Mouse (Mus musculus) kidney, embryonic 14.5 days (tissue): ENCODE measurements around the gene 9130008F23Rik. TPM values are rescaled to one million over a fixed set of nuclear protein-coding genes. Genes with fewer than 3 reads are reported as not detected.
A peak's percentile ranks its signal among the peaks of the same experiment; 100 is the strongest.

Experiments used
- ATAC-seq: fragments of 200-750 bp; cut with Nextera tagmentation; 2 replicates; pipeline ENCODE4 v1.8.0; 2017; ENCODE audit warnings: moderate number of reproducible peaks, mild to moderate bottlenecking, moderate TSS enrichment, moderate library complexity; ENCODE audit not compliant: low FRiP score, low TSS enrichment
- H3K27ac ChIP-seq: fragments of 300-500 bp; sonication (generic); 2 replicates; pipeline ENCODE4 v1.5.1; 2014; ENCODE audit warnings: low read depth, mild to moderate bottlenecking, low read length, moderate library complexity, mixed read lengths
- H3K27me3 ChIP-seq: fragments of 300-500 bp; sonication (generic); 2 replicates; pipeline ENCODE4 v1.6.1; 2014; ENCODE audit warnings: mild to moderate bottlenecking, low read length; ENCODE audit not compliant: control insufficient read depth, insufficient read depth
- H3K36me3 ChIP-seq: fragments of 300-500 bp; sonication (generic); 2 replicates; pipeline ENCODE4 v1.6.1; 2014; ENCODE audit warnings: low read length, mixed read lengths; ENCODE audit not compliant: control insufficient read depth, insufficient read depth
- H3K4me1 ChIP-seq: fragments of 300-500 bp; sonication (generic); 2 replicates; pipeline ENCODE4 v1.6.1; 2014; ENCODE audit warnings: low read length, mixed read lengths; ENCODE audit not compliant: control insufficient read depth, insufficient read depth
- H3K4me2 ChIP-seq: fragments of 300-500 bp; sonication (generic); replicated peaks from 2 replicates; pipeline ENCODE4 v1.6.1; 2014; ENCODE audit warnings: low read depth, mild to moderate bottlenecking, low read length
- H3K4me3 ChIP-seq: fragments of 300-500 bp; sonication (generic); 2 replicates; pipeline ENCODE4 v1.5.1; 2014; ENCODE audit warnings: mild to moderate bottlenecking, low read length
- H3K9ac ChIP-seq: fragments of 300-500 bp; sonication (generic); 2 replicates; pipeline ENCODE4 v1.6.1; 2014; ENCODE audit warnings: low read depth, mild to moderate bottlenecking, low read length, moderate library complexity
- H3K9me3 ChIP-seq: fragments of 300-500 bp; sonication (generic); 2 replicates; pipeline ENCODE4 v1.6.1; 2016; ENCODE audit warnings: low read length; ENCODE audit not compliant: control insufficient read depth
- WGBS: fragments of 180-500 bp; shearing (Covaris S2); extraction: QIAGEN DNeasy Blood & Tissue Kit; methylation state at CpG from one replicate; pipeline ENCODE4 v1.1.7; 2014; 5-methylcytosine and 5-hydroxymethylcytosine counted together
- polyA plus RNA-seq: library from polyadenylated mRNA; unstranded; fragments of >200 nt; fragmentation: Nextera tagmentation; extraction: Ambion mirVana; gene quantifications from 2 replicates; pipeline ENCODE4 v1.2.1, GENCODE M21; 2014

9130008F23Rik gene
- 1.4 and 1.8 TPM in 2 replicates for polyA plus RNA-seq

DNA sequence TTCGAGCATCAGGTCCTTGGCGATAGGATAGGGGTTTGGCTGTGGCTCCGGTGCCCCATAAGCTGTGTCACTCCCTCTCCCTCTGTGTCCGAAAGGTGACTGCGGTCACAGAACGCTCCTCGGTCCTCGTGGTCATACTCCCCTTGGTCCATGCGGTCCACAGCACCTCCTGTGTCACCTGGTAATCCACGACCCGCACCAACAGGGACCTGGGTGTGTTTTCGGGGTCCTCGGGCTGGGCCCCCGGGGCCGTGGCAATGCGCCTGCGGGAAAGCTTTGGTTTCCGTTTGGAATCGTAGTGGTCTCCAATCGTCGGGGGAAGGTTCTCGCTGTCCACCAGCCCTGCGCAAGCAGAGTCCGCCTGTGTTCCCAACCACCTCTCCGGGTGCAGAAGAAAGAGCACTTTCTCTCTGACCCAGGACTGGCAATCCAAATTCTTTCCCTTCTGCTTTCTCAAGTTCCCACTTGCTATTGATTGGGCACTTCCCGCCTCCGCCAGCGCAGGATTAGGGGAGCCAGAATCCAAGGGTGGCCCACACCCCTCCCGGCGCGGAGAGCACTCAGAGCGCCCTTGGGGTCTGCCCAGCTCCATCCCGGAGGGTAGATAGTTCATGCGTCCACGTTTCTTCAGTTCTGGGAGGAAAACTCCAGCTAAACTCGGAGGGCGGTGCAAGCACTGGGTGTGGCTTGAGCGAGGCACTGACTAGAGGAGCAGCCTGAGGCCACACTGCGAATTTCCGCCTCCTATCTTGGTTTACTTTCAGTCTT, at the start of gene 9130008F23Rik:
Gene 9130008F23Rik, minus strand, starts transcription at position 636 of the 768 bp plus-strand sequence.
- ATAC-seq, result peak; percentile 91
- no peak within 1 kb of the TSS for H3K27ac ChIP-seq
- H3K4me3 ChIP-seq, result peak within 1 kb of the TSS; percentile 67
- H3K9me3 ChIP-seq, result no peaks in the 10 kb centered on the region
- H3K4me1 ChIP-seq, result no peaks in the 10 kb centered on the region
- no peaks in the 10 kb centered on the region for H3K36me3 ChIP-seq
- under 1% methylated on average over 40 of the region's 40 CpGs for WGBS
- H3K27me3 ChIP-seq, result no peaks in the 10 kb centered on the region
- H3K4me2 ChIP-seq, result peak within 1 kb of the TSS; percentile 88
- peak within 1 kb of the TSS; percentile 61 for H3K9ac ChIP-seq

DNA sequence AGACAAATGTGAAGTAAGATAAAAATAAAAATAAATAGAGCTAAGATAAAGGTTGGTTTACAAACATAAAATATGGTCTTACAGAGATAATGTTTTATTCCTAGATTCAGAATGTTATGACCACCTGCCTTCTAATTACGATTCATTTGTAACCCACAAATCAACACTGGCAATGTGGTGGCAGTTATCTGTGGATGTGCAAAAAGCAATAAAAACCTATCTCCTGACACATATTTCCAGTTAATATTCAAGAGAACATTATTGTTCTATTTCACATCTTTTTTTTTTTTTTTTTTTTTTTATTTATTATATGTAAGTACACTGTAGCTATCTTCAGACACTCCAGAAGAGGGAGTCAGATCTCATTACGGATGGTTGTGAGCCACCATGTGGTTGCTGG, 35.1 kb upstream of the 9130008F23Rik start:
- H3K36me3 ChIP-seq, result no peaks in the 10 kb centered on the region
- H3K9me3 ChIP-seq, result no peaks in the 10 kb centered on the region
- no peak overlapping the region for H3K27ac ChIP-seq
- no peak overlapping the region for H3K9ac ChIP-seq
- H3K4me1 ChIP-seq, result no peaks in the 10 kb centered on the region
- no peak for ATAC-seq
- H3K27me3 ChIP-seq, result no peaks in the 10 kb centered on the region
- H3K4me3 ChIP-seq, result no peak overlapping the region
- 97% methylated on average over 1 of the region's 2 CpGs for WGBS
- no peak overlapping the region for H3K4me2 ChIP-seq

DNA sequence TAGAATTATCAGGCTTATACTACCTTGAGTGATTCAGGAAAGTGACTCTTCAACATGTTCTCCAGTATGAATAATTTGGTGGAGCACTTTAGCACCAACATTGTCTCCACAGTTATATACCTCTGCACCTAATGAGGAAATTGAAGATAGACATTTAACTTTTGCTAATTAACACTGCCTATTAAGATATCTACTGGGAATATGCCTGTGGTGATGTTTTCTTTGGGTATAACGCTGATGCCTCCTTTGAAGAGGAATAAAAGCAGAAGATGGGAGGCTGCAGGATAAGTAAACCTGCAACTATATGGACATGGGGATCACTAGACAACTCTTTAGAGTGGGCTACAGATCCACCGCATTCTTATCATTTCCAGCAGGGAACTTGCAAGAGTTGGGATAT, 33.9 kb upstream of the 9130008F23Rik start, which contains the start of gene Glyatl3:
Gene Glyatl3, minus strand, starts transcription at position 101 of the 400 bp plus-strand sequence.
- H3K36me3 ChIP-seq, result no peaks in the 10 kb centered on the region
- H3K4me1 ChIP-seq, result no peaks in the 10 kb centered on the region
- H3K9ac ChIP-seq, result no peak within 1 kb of the TSS
- H3K27me3 ChIP-seq, result no peaks in the 10 kb centered on the region
- H3K4me3 ChIP-seq, result no peak within 1 kb of the TSS
- H3K9me3 ChIP-seq, result no peaks in the 10 kb centered on the region
- no peak for ATAC-seq
- H3K4me2 ChIP-seq, result no peak within 1 kb of the TSS
- 93% methylated on average over 2 of the region's 2 CpGs for WGBS
- no peak within 1 kb of the TSS for H3K27ac ChIP-seq

DNA sequence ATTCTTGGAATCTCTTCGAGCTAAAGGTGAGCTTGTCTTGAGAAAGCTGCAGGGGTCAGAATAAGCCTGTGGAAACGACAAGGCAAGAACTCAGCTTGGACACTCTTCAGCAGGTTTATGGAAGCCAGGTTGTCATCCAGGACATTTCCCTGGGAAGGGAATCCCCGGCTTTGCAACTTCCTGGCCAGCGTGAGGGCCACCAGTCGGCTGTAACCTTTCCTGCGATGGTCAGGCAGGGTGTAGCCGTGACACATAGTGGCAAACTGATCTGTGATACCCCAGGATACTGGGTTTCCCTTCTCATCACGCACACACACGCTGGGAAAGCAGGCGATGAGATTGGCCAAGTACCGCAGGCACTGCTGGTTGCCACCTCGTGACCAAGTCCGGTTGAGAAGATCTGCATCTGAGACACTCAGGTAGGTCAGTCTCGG, 24.4 kb upstream of the 9130008F23Rik start:
- no peaks in the 10 kb centered on the region; the same call in 1 of the 2 replicates for H3K4me1 ChIP-seq
- H3K4me2 ChIP-seq, result peak overlapping the region; percentile 37
- H3K9me3 ChIP-seq, result no peaks in the 10 kb centered on the region
- no peaks in the 10 kb centered on the region for H3K27me3 ChIP-seq
- no peak overlapping the region for H3K9ac ChIP-seq
- ATAC-seq, result peak; percentile 24; the same call in 1 of the 2 replicates
- WGBS, result 9% methylated on average over 14 of the region's 14 CpGs
- no peak overlapping the region for H3K27ac ChIP-seq
- H3K4me3 ChIP-seq, result no peak overlapping the region; the same call in 1 of the 2 replicates
- H3K36me3 ChIP-seq, result no peaks in the 10 kb centered on the region

DNA sequence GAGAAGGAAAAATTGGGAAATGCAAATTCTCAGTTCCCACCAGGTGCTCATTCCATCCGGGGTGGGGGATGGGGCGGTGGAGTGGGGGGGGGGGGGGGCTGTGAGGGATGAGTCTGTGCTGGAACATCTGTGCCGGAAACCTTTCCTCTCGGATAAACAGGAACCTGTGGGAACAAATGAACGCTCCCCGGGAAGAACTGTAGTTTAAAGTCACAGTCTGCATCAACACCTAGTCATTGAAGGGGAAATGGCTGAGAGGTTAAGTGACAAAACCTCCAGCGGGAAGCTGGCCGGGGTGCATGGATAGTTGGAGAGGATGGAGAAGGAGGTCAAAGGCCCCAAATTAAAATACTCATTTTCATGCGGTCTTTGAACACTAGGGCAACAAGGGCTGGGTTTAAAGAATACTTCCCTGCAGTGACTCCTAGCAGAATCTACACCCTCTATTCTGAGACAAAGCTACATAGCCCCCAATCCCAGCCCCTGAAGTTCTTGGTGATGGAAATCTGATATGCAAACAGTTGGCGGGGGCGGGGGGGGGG, 23.8 kb upstream of the 9130008F23Rik start:
- ATAC-seq, result 0 out of 2 replicates have a peak, but pooled peaks have one; percentile 62
- 7% methylated on average over 11 of the region's 11 CpGs for WGBS
- H3K36me3 ChIP-seq, result no peaks in the 10 kb centered on the region
- no peaks in the 10 kb centered on the region for H3K27me3 ChIP-seq
- no peak overlapping the region for H3K4me3 ChIP-seq
- H3K4me1 ChIP-seq, result no peaks in the 10 kb centered on the region; the same call in 1 of the 2 replicates
- H3K9me3 ChIP-seq, result no peaks in the 10 kb centered on the region
- peak overlapping the region; percentile 37; the same call in 1 of the 2 replicates for H3K4me2 ChIP-seq
- no peak overlapping the region for H3K9ac ChIP-seq
- H3K27ac ChIP-seq, result no peak overlapping the region

DNA sequence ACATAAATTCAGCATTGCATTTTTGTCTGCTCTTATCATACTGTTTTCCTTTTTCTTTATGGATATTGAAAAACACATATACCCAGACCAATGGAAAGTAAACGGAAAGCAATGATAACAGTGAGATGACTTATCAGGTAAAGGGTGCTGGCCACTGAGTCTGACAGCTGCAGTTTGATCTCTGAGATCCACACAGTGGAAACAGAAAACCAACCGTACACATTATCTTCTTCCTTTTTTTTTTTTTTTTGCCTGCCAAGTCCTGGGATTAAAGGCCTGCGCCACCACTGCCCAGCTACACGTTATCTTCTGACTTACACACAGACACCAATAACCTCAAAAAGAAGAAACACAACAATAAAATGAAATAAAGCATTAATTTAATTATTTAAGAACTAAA, 23.0 kb upstream of the 9130008F23Rik start:
- no peak overlapping the region for H3K9ac ChIP-seq
- no peaks in the 10 kb centered on the region for H3K27me3 ChIP-seq
- no peak for ATAC-seq
- H3K36me3 ChIP-seq, result no peaks in the 10 kb centered on the region
- 73% methylated on average over 4 of the region's 4 CpGs for WGBS
- H3K4me1 ChIP-seq, result no peaks in the 10 kb centered on the region; the same call in 1 of the 2 replicates
- H3K4me2 ChIP-seq, result no peak overlapping the region
- no peak overlapping the region for H3K4me3 ChIP-seq
- H3K9me3 ChIP-seq, result no peaks in the 10 kb centered on the region
- H3K27ac ChIP-seq, result no peak overlapping the region

GRCm38 (mm10) chr17:40899783-40900363, 19.5 kb upstream of the 9130008F23Rik start:
- Histone ChIP-seq H3K27me3 (no peaks in the 10 kb centered on the region), H3K4me1 (no peaks in the 10 kb centered on the region; the same call in 1 of the 2 replicates), H3K9me3 (no peaks in the 10 kb centered on the region), H3K9ac (no peak overlapping the region), H3K27ac (no peak overlapping the region), H3K4me3 (no peak overlapping the region), H3K36me3 (no peaks in the 10 kb centered on the region), H3K4me2 (no peak overlapping the region)
- no peak for ATAC-seq
- 49% methylated on average over 4 of the region's 4 CpGs for WGBS

- no peak for ATAC-seq
- Histone ChIP-seq H3K36me3 (no peaks in the 10 kb centered on the region), H3K9ac (no peak overlapping the region), H3K27ac (no peak overlapping the region), H3K4me1 (no peaks in the 10 kb centered on the region), H3K4me3 (no peak overlapping the region), H3K4me2 (no peak overlapping the region), H3K27me3 (no peaks in the 10 kb centered on the region), H3K9me3 (no peaks in the 10 kb centered on the region)
- 68% methylated on average over 1 of the region's 1 CpGs for WGBS
Measured at GRCm38 (mm10) chr17:40896863-40897262, 16.5 kb upstream of the 9130008F23Rik start.
